Mouse (Mus musculus): ENCODE results near the gene Xpo5. TPM values are rescaled to one million over a fixed set of nuclear protein-coding genes. Genes with fewer than 3 reads are reported as not detected.

Gene Xpo5
- total RNA-seq, 2 experiments from 2014 or later = 43.6 to 48.5 TPM

GRCm38 (mm10) chr17:46285407-46285806 is 82.8 kb downstream of the Xpo5 start:
- no peak for DNase-seq

- DNase-seq = peak; percentile 57
Observed at GRCm38 (mm10) chr17:46287678-46288095, 85.1 kb downstream of the Xpo5 start.

Small RNA genes within 50 kb of the gene (microRNA-seq; reads per million reads assigned to microRNA genes)
- not detected for gene Mir693

Other genes with a start within 250 kb of the Xpo5 start
- 100 to 1,000 TPM; 305 to 366 TPM for gene Vegfa, start 170.4 kb upstream of the Xpo5 start, total RNA-seq (2021)
- 100 to 1,000 TPM in 1 of 2 experiments, 10 to 100 TPM in 1; 100.0 to 108 TPM for gene Mrps18a, start 91.8 kb upstream of the Xpo5 start, total RNA-seq (2021)
- 1 to 10 TPM; 5.0 to 6.3 TPM for gene Rsph9, start 58.6 kb upstream of the Xpo5 start, total RNA-seq (2021)
- gene Mad2l1bp, start 49.2 kb upstream of the Xpo5 start, total RNA-seq (2021) = 10 to 100 TPM; 14.1 to 15.0 TPM
- 10 to 100 TPM; 66.5 to 94.0 TPM for gene Gtpbp2, start 41.8 kb upstream of the Xpo5 start, total RNA-seq (2021)
- 10 to 100 TPM; 25.5 to 31.4 TPM for gene Polh, start 137 bp upstream of the Xpo5 start, total RNA-seq (2021)
- 10 to 100 TPM; 68.3 to 72.3 TPM for gene Polr1c, start 45.3 kb downstream of the Xpo5 start, total RNA-seq (2021)
- 100 to 1,000 TPM; 105 to 121 TPM for gene Yipf3, start 45.3 kb downstream of the Xpo5 start, total RNA-seq (2021)
- gene Lrrc73, start 50.7 kb downstream of the Xpo5 start, total RNA-seq (2021) = 1 to 10 TPM; 3.4 to 3.8 TPM
- 10 to 100 TPM; 42.0 to 52.6 TPM for gene Tjap1, start 80.2 kb downstream of the Xpo5 start, total RNA-seq (2021)
- 1 to 10 TPM in 1 of 2 experiments, under 1 TPM in 1; 0.78 to 1.3 TPM for gene Dlk2, start 94.6 kb downstream of the Xpo5 start, total RNA-seq (2021)
- gene Abcc10, start 125.6 kb downstream of the Xpo5 start, total RNA-seq (2021) = 10 to 100 TPM in 1 of 2 experiments, 1 to 10 TPM in 1; 8.2 to 14.2 TPM
- gene Zfp318, start 180.9 kb downstream of the Xpo5 start, total RNA-seq (2021) = 10 to 100 TPM; 24.6 to 30.7 TPM
- gene Crip3, start 226.1 kb downstream of the Xpo5 start, total RNA-seq (2021) = under 1 TPM; 0.39 to 1.00 TPM
- 10 to 100 TPM in 1 of 2 experiments, 1 to 10 TPM in 1; 5.4 to 14.6 TPM for gene Slc22a7, start 235.7 kb downstream of the Xpo5 start, total RNA-seq (2021)